In the genomic region with DNA sequence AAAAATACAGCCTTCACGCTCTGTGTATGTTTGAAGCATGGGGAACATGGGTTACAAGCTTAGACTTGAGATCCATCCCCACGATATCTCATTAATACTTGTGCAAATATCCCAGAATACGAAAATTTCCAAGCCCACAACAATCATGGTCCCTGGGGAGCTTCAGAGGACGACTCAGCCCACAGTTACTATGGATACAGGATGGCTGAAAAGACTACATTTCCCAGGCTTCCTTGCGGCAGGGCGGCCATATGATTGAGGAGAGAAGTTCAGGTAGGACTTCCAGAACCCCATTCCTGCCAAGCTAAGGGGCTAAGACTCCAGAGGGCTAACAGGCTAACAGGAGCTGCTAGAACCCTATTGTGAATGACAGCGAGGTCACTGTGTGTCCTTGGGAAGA, we compare ENCODE assay signal across 13 mouse cellular contexts.
A peak's percentile ranks its signal among the peaks of the same experiment; 100 is the strongest.
DNase-seq lines count a peak whose midpoint lies in the region; TF ChIP-seq lines count a peak whose summit lies in the region.
"Had no signal": no experiment of that assay in that cellular context is flagged by ENCODE, and none has a peak within 500 bp of the region (broad histone marks: within the 10 kb centered on the region; RNA-seq: fewer than 3 reads in every experiment).

No protein-coding gene starts in this region.

- no peak for TF ChIP-seq POLR2A in kidney, adult 2 months (IDR thresholded peaks at IDR 0.05; ENCODE audit: low read depth, low read length)

- WGBS in kidney, adult 2 months = 64% methylated on average over 7 of the region's 7 CpGs

- no peak for TF ChIP-seq CTCF in kidney, adult 2 months (conservative IDR thresholded peaks at IDR 0.05; ENCODE audit: insufficient read depth, insufficient read length, low read depth, low read length)

- H3K4me3 ChIP-seq in kidney, adult 2 months (ENCODE audit: insufficient read depth, low read depth, low read length) = no peak overlapping the region
- H3K4me3 ChIP-seq: erythroblast, embryonic 14.5 days; limb, embryonic 15.5 days had no signal

- H3K4me1 ChIP-seq in kidney, adult 2 months (ENCODE audit: control insufficient read depth, insufficient read depth, low read length) = no peaks in the 10 kb centered on the region

- peak; percentile 53 for DNase-seq in adrenal gland, postnatal 14 days
- DNase-seq in adrenal gland, postnatal 25 days = no peak
- peak; percentile 24 to 39 for DNase-seq in layer of hippocampus, adult 18-20 months (ENCODE audit: low spot score in 2 of 2)
- no peak for DNase-seq in layer of hippocampus, postnatal 25 days (ENCODE audit: extremely low spot score in 1 of 2, low spot score in 1 of 2)
- DNase-seq in right cerebral cortex, adult 2 months (ENCODE audit: low spot score in 2 of 2) = peak; percentile 53 to 59
- DNase-seq in right cerebral cortex, postnatal 4 days = no peak
- DNase-seq in kidney, postnatal 4 days = no peak
- DNase-seq in kidney, adult 2 months = no peak
- DNase-seq: cerebellum, adult 2 months; lung, adult 2 months had no signal

- H3K27me3 ChIP-seq in kidney, adult 2 months (replicated peaks; ENCODE audit: control insufficient read depth, insufficient read depth, low read length) = no peaks in the 10 kb centered on the region

- no peaks in the 10 kb centered on the region for H3K36me3 ChIP-seq in kidney, adult 2 months (ENCODE audit: control insufficient read depth, insufficient read depth, low read length)
- H3K36me3 ChIP-seq: limb, embryonic 15.5 days had no signal

- no peak overlapping the region for H3K27ac ChIP-seq in kidney, adult 2 months (ENCODE audit: insufficient read depth, low read depth, low read length)
- H3K27ac ChIP-seq: kidney, postnatal 0 days had no signal

Comparison
In these comparisons a context has a peak if more than half of its experiments do, and no peak if none do; other contexts are left out.
1. DNase-seq: peak in adrenal gland, postnatal 14 days (single experiment), layer of hippocampus, adult 18-20 months (2 of 2) and right cerebral cortex, adult 2 months (2 of 2); none in adrenal gland, postnatal 25 days (single experiment), layer of hippocampus, postnatal 25 days (0 of 2), right cerebral cortex, postnatal 4 days (single experiment), kidney, postnatal 4 days (0 of 2) and kidney, adult 2 months (single experiment).